In the genomic region with DNA sequence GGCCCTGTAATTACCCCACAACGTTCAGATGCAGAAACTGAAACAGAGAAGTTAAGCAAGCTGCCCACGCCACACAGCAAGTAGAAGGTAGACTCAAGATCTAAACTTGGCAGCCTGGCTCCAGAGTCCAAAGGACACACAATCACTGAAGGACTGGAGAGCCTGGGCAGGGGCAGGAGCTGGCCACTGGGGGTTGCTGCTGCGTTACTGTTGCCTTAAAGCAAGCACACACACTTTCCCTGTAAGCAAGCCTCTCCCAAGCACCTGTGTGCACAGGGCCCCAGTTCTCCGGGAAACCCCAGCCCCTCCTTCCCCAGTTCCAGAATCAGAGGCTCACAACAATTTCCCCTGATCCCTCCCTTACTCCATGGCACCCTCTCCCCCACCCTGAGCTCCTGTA, we compare ENCODE assay signal across 9 mouse cellular contexts. TPM values are rescaled to one million over a fixed set of nuclear protein-coding genes. Genes with fewer than 3 reads are reported as not detected.
A peak's percentile ranks its signal among the peaks of the same experiment; 100 is the strongest.
DNase-seq lines count a peak whose midpoint lies in the region; ATAC-seq and TF ChIP-seq lines count a peak whose summit lies in the region.
"Had no signal": no experiment of that assay in that cellular context is flagged by ENCODE, and none has a peak within 500 bp of the region (broad histone marks: within the 10 kb centered on the region; RNA-seq: fewer than 3 reads in every experiment).

No protein-coding gene starts in this region.

- H3K9me3 ChIP-seq in lung, postnatal 0 days (ENCODE audit: low read length): no peaks in the 10 kb centered on the region
- H3K9me3 ChIP-seq in embryonic facial prominence, embryonic 12.5 days: no peaks in the 10 kb centered on the region

- no peak for ATAC-seq in cerebellum, adult (ENCODE audit: insufficient number of reproducible peaks, low FRiP score, low TSS enrichment)
- ATAC-seq in lung, postnatal 0 days: no peak
- ATAC-seq in embryonic facial prominence, embryonic 12.5 days (ENCODE audit: insufficient number of reproducible peaks, insufficient read depth, low FRiP score, low TSS enrichment): no peak
- peak; percentile 17; the same call in 1 of the 2 replicates for ATAC-seq in megakaryocyte, adult 5-6 weeks (ENCODE audit: poor library complexity, severe bottlenecking)
- ATAC-seq in inflammation-experienced regulatory T-cells, adult 6 months: no peak

- WGBS in cerebellum, adult 2 months: 57% methylated on average over 4 of the region's 4 CpGs
- WGBS in lung, postnatal 0 days: 47% methylated on average over 4 of the region's 4 CpGs
- WGBS in embryonic facial prominence, embryonic 12.5 days: 57% methylated on average over 4 of the region's 4 CpGs

- no peak for TF ChIP-seq EP300 in lung, postnatal 0 days (IDR thresholded peaks at IDR 0.05)

- TF ChIP-seq POLR2A in cerebellum, adult 2 months (IDR thresholded peaks at IDR 0.05; ENCODE audit: borderline replicate concordance, insufficient read depth, low read length): no peak

- H3K4me1 ChIP-seq in cerebellum, adult 2 months (ENCODE audit: control insufficient read depth, insufficient read depth, low read length): peaks cover 52% of the 10 kb centered on the region
- H3K4me1 ChIP-seq in lung, postnatal 0 days (ENCODE audit: insufficient read depth, low read depth, low read length): no peaks in the 10 kb centered on the region
- H3K4me1 ChIP-seq in embryonic facial prominence, embryonic 12.5 days: peaks cover 15% of the 10 kb centered on the region

- peak; percentile 37; the same call in 1 of the 2 replicates for TF ChIP-seq CTCF in cerebellum, adult 2 months (IDR thresholded peaks at IDR 0.05; ENCODE audit: borderline replicate concordance, insufficient read depth, low read depth, low read length)
- peak; percentile 40 for TF ChIP-seq CTCF in lung, postnatal 0 days (IDR thresholded peaks at IDR 0.05)

- H3K4me2 ChIP-seq in lung, postnatal 0 days (replicated peaks; ENCODE audit: low read depth, low read length): no peak overlapping the region
- no peak overlapping the region for H3K4me2 ChIP-seq in embryonic facial prominence, embryonic 12.5 days (replicated peaks)

- H3K9ac ChIP-seq in lung, postnatal 0 days (replicated peaks; ENCODE audit: low read depth): no peak overlapping the region
- 0 out of 2 replicates have a peak overlapping the region, but pooled peaks have one; percentile 5 for H3K9ac ChIP-seq in embryonic facial prominence, embryonic 12.5 days

- no peak for DNase-seq in cerebellum, adult 2 months
- no peak for DNase-seq in lung, postnatal 0 days (ENCODE audit: low spot score)
- DNase-seq in lung, adult 18-20 months: no peak
- no peak for DNase-seq in layer of hippocampus, postnatal 25 days (ENCODE audit: extremely low spot score in 1 of 2, low spot score in 1 of 2)
- DNase-seq: left cerebral cortex, postnatal 4 days had no signal

- H3K27me3 ChIP-seq in cerebellum, adult 2 months (ENCODE audit: control insufficient read depth, insufficient read depth, low read length): no peaks in the 10 kb centered on the region
- no peaks in the 10 kb centered on the region for H3K27me3 ChIP-seq in lung, postnatal 0 days (replicated peaks; ENCODE audit: insufficient read depth, low read length)
- no peaks in the 10 kb centered on the region for H3K27me3 ChIP-seq in embryonic facial prominence, embryonic 12.5 days

- no peaks in the 10 kb centered on the region for H3K36me3 ChIP-seq in lung, postnatal 0 days (ENCODE audit: insufficient read depth, low read length)
- no peaks in the 10 kb centered on the region for H3K36me3 ChIP-seq in embryonic facial prominence, embryonic 12.5 days

- no peak overlapping the region for H3K4me3 ChIP-seq in cerebellum, adult 2 months (replicated peaks; ENCODE audit: insufficient read depth, low read depth, low read length)
- no peak overlapping the region for H3K4me3 ChIP-seq in lung, postnatal 0 days (ENCODE audit: low read depth, low read length)
- H3K4me3 ChIP-seq in embryonic facial prominence, embryonic 12.5 days: no peak overlapping the region

- H3K27ac ChIP-seq in cerebellum, adult 2 months (ENCODE audit: insufficient read depth, low read length): no peak overlapping the region
- H3K27ac ChIP-seq in lung, postnatal 0 days (ENCODE audit: low read length): no peak overlapping the region
- no peak overlapping the region for H3K27ac ChIP-seq in embryonic facial prominence, embryonic 12.5 days

RNA-seq across cellular contexts. Expression of a gene that starts 12.8 kb away (rescaled TPM):
- polyA plus RNA-seq in cerebellum, adult 2 months (2012; rRNA removed): 23.1 and 24.3 TPM in 2 replicates
- 8.3 and 9.9 TPM in 2 replicates for polyA plus RNA-seq in lung, postnatal 0 days (2015; fragmentation: Nextera tagmentation; extraction: Ambion mirVana)
- 19.4 and 22.3 TPM in 2 replicates for polyA plus RNA-seq in embryonic facial prominence, embryonic 12.5 days (2016; fragmentation: Nextera tagmentation; extraction: Ambion mirVana)
- 1.2 and 2.1 TPM in 2 replicates for total RNA-seq in megakaryocyte, adult 5-6 weeks (2015)
- 0.20 and 0.62 TPM in 2 replicates for total RNA-seq in megakaryocyte, adult 5-6 weeks (2017)
- total RNA-seq in layer of hippocampus, postnatal 25 days (2021): 10 to 100 TPM; 42.7 to 48.9 TPM
- 1 to 10 TPM; 2.4 to 3.9 (median 2.4) TPM for polyA plus RNA-seq in inflammation-experienced regulatory T-cells, adult 6 months (2017; shearing (Covaris generic))

RNA-seq across cellular contexts. Expression of a gene that starts 24.4 kb away (rescaled TPM):
- polyA plus RNA-seq in cerebellum, adult 2 months (2012; rRNA removed): not detected in 2 replicates
- polyA plus RNA-seq in lung, postnatal 0 days (2015; fragmentation: Nextera tagmentation; extraction: Ambion mirVana): not detected in 2 replicates
- not detected in 2 replicates for polyA plus RNA-seq in embryonic facial prominence, embryonic 12.5 days (2016; fragmentation: Nextera tagmentation; extraction: Ambion mirVana)
- not detected in 2 replicates for total RNA-seq in megakaryocyte, adult 5-6 weeks (2015)
- not detected in 2 replicates for total RNA-seq in megakaryocyte, adult 5-6 weeks (2017)
- total RNA-seq in layer of hippocampus, postnatal 25 days (2021): not detected
- polyA plus RNA-seq in inflammation-experienced regulatory T-cells, adult 6 months (2017; shearing (Covaris generic)): not detected
- total RNA-seq: left cerebral cortex, postnatal 4 days had no signal
